Mouse (Mus musculus) cerebellum, adult 2 months (tissue): ENCODE data around the gene Kti12.
A peak's percentile ranks its signal among the peaks of the same experiment; 100 is the strongest.

Source experiments
- CTCF ChIP-seq: fragments of 200-500 bp; IDR thresholded peaks from 2 replicates; pipeline ENCODE4 v1.5.1; 2011; ENCODE audit warnings: low read depth, mild to moderate bottlenecking, control low read depth, low read length, moderate library complexity, borderline replicate concordance; ENCODE audit not compliant: insufficient read depth
- POLR2A ChIP-seq: fragments of 200-500 bp; IDR thresholded peaks from 2 replicates; pipeline ENCODE4 v1.6.1; 2011; ENCODE audit warnings: low read length, control low read depth, borderline replicate concordance; ENCODE audit not compliant: insufficient read depth

GRCm38 (mm10) chr4:108869730-108870374 is 22.3 kb downstream of the Kti12 start:
- TF ChIP-seq CTCF (peak; percentile 98), POLR2A (no peak)
